Mouse (Mus musculus) heart, adult 18-20 months (tissue): ENCODE data around the gene Gpr179. TPM values are rescaled to one million over a fixed set of nuclear protein-coding genes. Genes with fewer than 3 reads are reported as not detected.
"Not testable (repeated sequence)": the region's sequence is repeated elsewhere in the genome, so short reads cannot be mapped to it uniquely, and the experiment has no call there.

ENCODE experiments used
- DNase-seq, 2 experiments: peaks; one replicate each; pipeline ENCODE4 v3.0.0; 2021 to 2022; ENCODE audit warnings: mixed read lengths in 1 of 2
- total RNA-seq, 2 experiments: library from RNA; stranded (reverse); gene quantifications; 2 replicates each; pipeline ENCODE4 v1.2.3; 2021

Gene Gpr179
- total RNA-seq, 2 experiments from 2014 or later, result not detected

- no peak for DNase-seq
Observed at GRCm38 (mm10) chr11:97355247-97355646, 3.4 kb upstream of the Gpr179 start.

GRCm38 (mm10) chr11:97354646-97355045 lies 2.8 kb upstream of the Gpr179 start:
- DNase-seq, result no peak

- no peak for DNase-seq
Observed at GRCm38 (mm10) chr11:97352935-97353597, 1.2 kb upstream of the Gpr179 start.

- DNase-seq, result peak; percentile 65 to 68
Observed at GRCm38 (mm10) chr11:97350035-97350434, 1.8 kb downstream of the Gpr179 start.

GRCm38 (mm10) chr11:97347291-97347690 lies 4.6 kb downstream of the Gpr179 start:
- DNase-seq, result no peak

- no peak for DNase-seq
Observed at GRCm38 (mm10) chr11:97346383-97346782, 5.5 kb downstream of the Gpr179 start.

GRCm38 (mm10) chr11:97345446-97345845 lies 6.4 kb downstream of the Gpr179 start:
- no peak for DNase-seq

- DNase-seq, result peak in 1 of 2 experiments; percentile 57
Observed at GRCm38 (mm10) chr11:97343619-97344018, 8.3 kb downstream of the Gpr179 start.

- no peak for DNase-seq
Observed at GRCm38 (mm10) chr11:97343175-97343574, 8.7 kb downstream of the Gpr179 start.

- peak; percentile 72 to 77 for DNase-seq
Observed at GRCm38 (mm10) chr11:97338977-97339315, 12.9 kb downstream of the Gpr179 start.

- DNase-seq, result peak in 1 of 2 experiments; percentile 49
Observed at GRCm38 (mm10) chr11:97338302-97338976, 13.4 kb downstream of the Gpr179 start.

- DNase-seq, result no peak
Observed at GRCm38 (mm10) chr11:97337363-97337762, 14.5 kb downstream of the Gpr179 start.

- DNase-seq, result no peak
Observed at GRCm38 (mm10) chr11:97336751-97337345, 15.0 kb downstream of the Gpr179 start.

- no peak for DNase-seq
Observed at GRCm38 (mm10) chr11:97336238-97336637, 15.6 kb downstream of the Gpr179 start.

GRCm38 (mm10) chr11:97334400-97334799 lies 17.5 kb downstream of the Gpr179 start:
- no peak for DNase-seq

GRCm38 (mm10) chr11:97333896-97334295 lies 18.0 kb downstream of the Gpr179 start:
- DNase-seq, result no peak

GRCm38 (mm10) chr11:97333044-97333443 lies 18.8 kb downstream of the Gpr179 start:
- no peak for DNase-seq

- DNase-seq, result peak; percentile 38 to 43
Observed at GRCm38 (mm10) chr11:97331231-97332190, 20.4 kb downstream of the Gpr179 start.

GRCm38 (mm10) chr11:97330315-97330714 lies 21.6 kb downstream of the Gpr179 start:
- DNase-seq, result no peak

- DNase-seq, result peak; percentile 49 to 85
Observed at GRCm38 (mm10) chr11:97328148-97328547, 23.7 kb downstream of the Gpr179 start.

- no peak for DNase-seq
Observed at GRCm38 (mm10) chr11:97325224-97325623, 26.7 kb downstream of the Gpr179 start.

GRCm38 (mm10) chr11:97321894-97322600 lies 29.8 kb downstream of the Gpr179 start:
- DNase-seq, result not testable (repeated sequence)
